Mouse (Mus musculus): ENCODE measurements around the gene Tmem196.
A peak's percentile ranks its signal among the peaks of the same experiment; 100 is the strongest.

Tmem196 gene

DNA sequence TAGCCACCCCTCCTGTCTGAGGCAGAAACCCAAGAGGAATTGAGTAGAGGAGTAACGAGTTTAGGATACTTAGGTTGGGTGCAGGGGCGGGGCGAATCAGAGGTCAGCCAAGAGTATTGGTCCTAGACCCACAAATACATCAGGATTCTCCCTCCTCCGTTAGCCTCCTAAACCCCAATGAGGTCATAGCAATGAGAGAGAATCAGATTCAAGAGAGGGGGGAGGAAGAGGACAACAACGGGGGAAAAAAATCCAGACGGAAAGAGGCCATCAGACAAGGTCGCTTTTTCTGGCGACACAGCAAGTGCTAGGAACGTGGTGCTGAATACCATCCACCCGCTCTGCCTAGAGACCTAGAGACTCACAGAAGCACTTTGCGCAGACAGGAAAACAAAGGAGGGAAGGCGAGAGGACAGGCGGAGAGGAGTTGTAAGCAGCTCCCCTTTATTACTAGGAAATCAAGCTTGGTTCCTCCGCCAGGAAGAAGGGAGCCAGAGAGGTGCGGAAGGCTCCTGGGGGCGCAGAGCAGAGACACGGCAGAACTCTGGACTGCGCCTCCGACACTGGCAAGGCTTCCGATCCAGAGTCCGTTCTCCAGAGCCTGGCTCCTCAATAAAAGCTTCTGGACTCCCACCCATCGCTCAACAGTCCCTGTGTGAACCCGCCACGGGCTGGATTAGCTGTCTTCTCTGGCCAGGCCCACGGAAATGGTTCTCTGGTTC is at the start of gene Tmem196:
Tmem196 (plus strand) TSS at position 234 of the 722 bp plus-strand sequence.
- peak; percentile 18 for DNase-seq (ENCODE audit: extremely low spot score, low read depth, low spot score)

- no peak for DNase-seq (ENCODE audit: extremely low spot score, low read depth, low spot score)
Observed at GRCm38 (mm10) chr12:119946311-119946692, 680 bp downstream of the Tmem196 start.

GRCm38 (mm10) chr12:119957041-119957440 is 11.4 kb downstream of the Tmem196 start:
- DNase-seq (ENCODE audit: extremely low spot score, low read depth, low spot score): no peak

DNA sequence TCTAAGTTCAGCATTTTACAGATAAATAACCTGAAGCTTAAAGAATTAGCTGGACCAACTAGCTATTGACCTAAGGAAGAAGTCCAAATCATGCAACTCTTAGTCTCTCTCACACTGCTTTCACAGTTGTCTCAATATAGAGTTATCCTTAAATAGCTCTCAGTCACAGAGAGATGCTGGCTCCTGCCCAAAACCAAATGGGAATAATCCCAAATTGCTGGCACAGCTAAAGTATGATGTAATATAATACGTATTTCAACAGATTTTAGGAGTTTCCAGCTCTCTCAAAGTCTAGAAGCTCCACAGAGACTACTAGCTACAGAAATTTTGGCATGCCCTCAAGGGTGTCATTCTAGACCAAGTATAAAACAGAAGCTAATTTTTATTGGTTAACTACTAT is 15.1 kb downstream of the Tmem196 start:
- no peak for DNase-seq (ENCODE audit: extremely low spot score, low read depth, low spot score)

DNA sequence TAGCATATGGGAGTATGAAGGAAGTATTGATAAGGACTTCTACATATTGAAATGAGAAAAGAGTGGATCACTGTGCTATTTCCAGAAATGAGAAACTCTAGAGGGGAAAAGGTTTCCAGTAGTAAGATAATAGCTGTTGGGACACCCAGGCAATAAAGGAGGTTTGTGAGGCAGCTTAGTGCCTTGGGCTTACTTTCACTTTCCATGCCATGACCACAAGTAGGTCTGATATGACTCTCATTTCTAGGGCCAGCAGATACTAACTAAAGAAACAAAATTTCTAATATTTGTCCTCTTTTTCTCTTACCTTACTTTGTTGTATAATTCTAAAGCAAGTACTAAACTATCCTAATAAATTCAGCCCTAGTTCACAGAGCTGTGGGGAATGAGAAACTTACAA is 19.8 kb downstream of the Tmem196 start:
- DNase-seq (ENCODE audit: extremely low spot score, low read depth, low spot score): no peak

- DNase-seq (ENCODE audit: extremely low spot score, low read depth, low spot score): no peak
Observed at GRCm38 (mm10) chr12:119970068-119970467, 24.4 kb downstream of the Tmem196 start.

GRCm38 (mm10) chr12:119981731-119982130 is 36.1 kb downstream of the Tmem196 start:
- peak; percentile 24 for DNase-seq (ENCODE audit: extremely low spot score, low read depth, low spot score)

DNA sequence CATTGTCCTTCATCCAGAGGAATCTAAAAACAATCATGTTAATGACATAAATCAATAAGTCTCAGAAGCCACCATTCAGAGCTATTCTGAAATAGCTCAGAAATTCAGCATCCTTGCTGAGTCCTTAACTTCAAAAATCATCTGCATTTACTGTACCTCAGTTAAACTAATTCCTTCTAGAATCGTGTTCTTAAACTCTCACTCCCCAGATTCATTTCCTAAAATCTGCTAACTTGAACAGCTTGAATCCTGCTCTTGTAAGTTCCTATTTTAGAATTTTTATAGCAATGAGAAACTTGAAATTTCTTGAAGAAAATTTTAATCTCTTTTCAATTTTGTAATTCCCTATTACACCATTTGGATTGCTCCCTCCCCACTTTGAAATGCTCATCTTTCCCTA is 52.6 kb downstream of the Tmem196 start:
- DNase-seq (ENCODE audit: extremely low spot score, low read depth, low spot score): no peak

GRCm38 (mm10) chr12:120004280-120004679 is 58.7 kb downstream of the Tmem196 start:
- DNase-seq (ENCODE audit: extremely low spot score, low read depth, low spot score): no peak

DNA sequence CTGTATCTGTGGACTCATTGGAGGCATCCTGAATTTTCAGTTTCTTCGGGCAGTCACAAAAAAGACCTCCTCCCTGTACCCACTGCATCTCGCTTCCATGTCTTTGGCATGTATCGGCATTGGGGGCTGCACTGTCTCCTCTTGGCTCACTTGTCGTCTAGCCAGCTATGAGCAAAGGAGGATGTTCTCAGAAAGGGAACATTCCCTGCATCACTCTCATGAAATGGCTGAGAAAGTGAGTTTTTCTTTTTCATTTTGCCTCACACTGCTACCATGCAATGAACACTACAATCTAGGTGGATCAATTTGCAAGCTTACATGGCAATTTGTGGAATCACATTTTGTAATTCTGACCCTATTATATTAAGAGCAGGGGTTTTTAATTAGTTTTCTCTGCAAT is 69.1 kb downstream of the Tmem196 start:
- no peak for DNase-seq (ENCODE audit: extremely low spot score, low read depth, low spot score)

GRCm38 (mm10) chr12:120015201-120015600 is 69.6 kb downstream of the Tmem196 start:
- no peak for DNase-seq (ENCODE audit: extremely low spot score, low read depth, low spot score)

DNA sequence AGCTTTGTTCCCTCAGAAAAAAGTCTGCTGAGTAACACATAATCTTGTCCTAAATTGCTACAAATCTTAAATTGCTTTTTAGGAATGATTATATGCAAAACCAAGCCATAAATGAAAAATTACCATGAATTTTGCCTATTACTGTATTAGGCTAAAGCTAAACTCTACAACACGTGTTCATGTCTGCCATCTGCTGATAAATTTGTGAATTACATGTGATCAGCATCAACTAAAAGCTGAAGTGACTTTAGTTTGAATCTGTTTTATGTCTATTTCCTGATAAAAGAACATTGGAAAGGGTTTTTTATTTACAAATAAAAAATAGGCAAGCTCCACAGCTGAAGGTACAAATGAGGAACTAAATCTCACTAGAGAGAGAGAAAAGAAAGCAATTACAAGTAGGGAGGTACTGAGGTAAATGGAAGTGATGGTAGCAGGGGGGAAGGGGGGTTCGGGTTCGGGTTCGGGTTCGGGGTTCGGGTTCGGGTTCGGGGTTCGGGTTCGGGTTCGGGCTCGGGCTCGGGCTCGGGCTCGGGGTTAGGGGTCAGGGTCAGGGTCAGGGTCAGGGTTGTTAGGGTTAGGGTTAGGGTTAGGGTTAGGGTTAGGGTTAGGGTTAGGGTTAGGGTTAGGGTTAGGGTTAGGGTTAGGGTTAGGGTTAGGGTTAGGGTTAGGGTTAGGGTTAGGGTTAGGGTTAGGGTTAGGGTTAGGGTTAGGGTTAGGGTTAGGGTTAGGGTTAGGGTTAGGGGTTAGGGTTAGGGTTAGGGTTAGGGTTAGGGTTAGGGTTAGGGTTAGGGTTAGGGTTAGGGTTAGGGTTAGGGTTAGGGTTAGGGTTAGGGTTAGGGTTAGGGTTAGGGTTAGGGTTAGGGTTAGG is 82.7 kb downstream of the Tmem196 start:
- DNase-seq (ENCODE audit: extremely low spot score, low read depth, low spot score): peak; percentile 78
